9 mouse cellular contexts compared by ENCODE assay signal in the genomic region with DNA sequence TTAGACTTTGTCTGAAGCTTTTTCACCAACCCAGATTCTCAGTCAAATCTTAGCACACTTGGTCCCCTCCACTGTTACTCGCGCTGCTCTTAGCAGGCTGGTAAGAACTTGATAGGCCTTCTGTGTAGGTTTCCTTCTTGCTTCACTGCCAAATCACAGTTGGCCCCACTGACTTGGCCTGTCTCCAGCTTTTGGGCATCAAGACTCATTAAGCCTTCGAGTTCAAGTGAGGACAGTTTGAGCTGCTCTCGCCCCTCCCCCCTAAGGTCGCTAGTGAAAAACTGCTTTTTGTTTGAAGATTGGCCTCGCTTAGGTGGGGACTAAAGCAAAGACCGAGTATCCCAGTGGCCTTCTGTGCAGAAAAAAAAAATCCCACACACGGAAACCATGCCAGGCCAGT.
DNase-seq lines count a peak whose midpoint lies in the region; ATAC-seq lines count a peak whose summit lies in the region.
"Had no signal": no experiment of that assay in that cellular context is flagged by ENCODE, and none has a peak within 500 bp of the region (broad histone marks: within the 10 kb centered on the region; RNA-seq: fewer than 3 reads in every experiment).

No protein-coding gene starts in this region.

- ATAC-seq in embryonic facial prominence, embryonic 14.5 days (ENCODE audit: low read depth) = no peak
- peak; percentile 60; the same call in 1 of the 2 replicates for ATAC-seq in neural tube, embryonic 13.5 days (ENCODE audit: low read depth)

- H3K4me3 ChIP-seq in embryonic facial prominence, embryonic 14.5 days (ENCODE audit: low read depth, low read length) = no peak overlapping the region
- no peak overlapping the region for H3K4me3 ChIP-seq in embryonic facial prominence, embryonic 10.5 days
- H3K4me3 ChIP-seq in neural tube, embryonic 13.5 days = no peak overlapping the region

- 53% methylated on average over 8 of the region's 8 CpGs for WGBS in embryonic facial prominence, embryonic 14.5 days
- WGBS in embryonic facial prominence, embryonic 10.5 days = 84% methylated on average over 8 of the region's 8 CpGs
- WGBS in neural tube, embryonic 13.5 days = 51% methylated on average over 8 of the region's 8 CpGs

- no peaks in the 10 kb centered on the region for H3K27me3 ChIP-seq in embryonic facial prominence, embryonic 14.5 days (replicated peaks; ENCODE audit: control insufficient read depth, insufficient read depth, low read length)
- H3K27me3 ChIP-seq in embryonic facial prominence, embryonic 10.5 days (replicated peaks; ENCODE audit: low read depth, poor library complexity, severe bottlenecking) = no peaks in the 10 kb centered on the region
- H3K27me3 ChIP-seq in neural tube, embryonic 13.5 days = no peaks in the 10 kb centered on the region

- no peak overlapping the region for H3K4me2 ChIP-seq in embryonic facial prominence, embryonic 14.5 days (ENCODE audit: low read depth, low read length)
- no peak overlapping the region for H3K4me2 ChIP-seq in neural tube, embryonic 13.5 days

- DNase-seq in embryonic facial prominence, embryonic 14.5 days (ENCODE audit: low spot score) = peak; percentile 74
- DNase-seq in embryonic facial prominence, embryonic 10.5 days (ENCODE audit: low spot score) = no peak
- peak; percentile 13 for DNase-seq in ovary, postnatal 36 days (ENCODE audit: low spot score)
- no peak for DNase-seq in ovary, adult 18-20 months (ENCODE audit: low spot score)
- DNase-seq in kidney, postnatal 14 days = peak; percentile 55
- DNase-seq in thymus, adult 18-20 months = no peak
- no peak for DNase-seq in thymus, postnatal 14 days

- no peak overlapping the region for H3K9ac ChIP-seq in embryonic facial prominence, embryonic 14.5 days (ENCODE audit: low read depth, low read length)
- no peak overlapping the region for H3K9ac ChIP-seq in neural tube, embryonic 13.5 days
- H3K9ac ChIP-seq: liver, embryonic 14.5 days had no signal

- peaks cover 14% of the 10 kb centered on the region for H3K4me1 ChIP-seq in embryonic facial prominence, embryonic 14.5 days (ENCODE audit: control insufficient read depth, insufficient read depth, low read length)
- peaks cover 17% of the 10 kb centered on the region for H3K4me1 ChIP-seq in embryonic facial prominence, embryonic 10.5 days
- H3K4me1 ChIP-seq in neural tube, embryonic 13.5 days (replicated peaks) = peaks cover 35% of the 10 kb centered on the region

- H3K36me3 ChIP-seq in embryonic facial prominence, embryonic 14.5 days (ENCODE audit: control insufficient read depth, insufficient read depth, low read length) = no peaks in the 10 kb centered on the region
- H3K36me3 ChIP-seq in embryonic facial prominence, embryonic 10.5 days (replicated peaks) = no peaks in the 10 kb centered on the region
- H3K36me3 ChIP-seq in neural tube, embryonic 13.5 days = no peaks in the 10 kb centered on the region

- no peak overlapping the region for H3K27ac ChIP-seq in embryonic facial prominence, embryonic 14.5 days (replicated peaks; ENCODE audit: low read depth, low read length)
- H3K27ac ChIP-seq in embryonic facial prominence, embryonic 10.5 days (replicated peaks) = no peak overlapping the region
- 0 out of 2 replicates have a peak overlapping the region, but pooled peaks have one; percentile 15 for H3K27ac ChIP-seq in neural tube, embryonic 13.5 days (replicated peaks)
- H3K27ac ChIP-seq: liver, embryonic 14.5 days had no signal

- H3K9me3 ChIP-seq in embryonic facial prominence, embryonic 14.5 days (ENCODE audit: control insufficient read depth, low read length) = no peaks in the 10 kb centered on the region
- no peaks in the 10 kb centered on the region for H3K9me3 ChIP-seq in embryonic facial prominence, embryonic 10.5 days
- no peaks in the 10 kb centered on the region for H3K9me3 ChIP-seq in neural tube, embryonic 13.5 days

Comparison
In these comparisons a context has a peak if more than half of its experiments do, and no peak if none do; other contexts are left out.
1. DNase-seq: peak in embryonic facial prominence, embryonic 14.5 days (single experiment), ovary, postnatal 36 days (single experiment) and kidney, postnatal 14 days (single experiment); none in embryonic facial prominence, embryonic 10.5 days (single experiment), ovary, adult 18-20 months (single experiment), thymus, adult 18-20 months (0 of 2) and thymus, postnatal 14 days (single experiment).